Mouse (Mus musculus): ENCODE measurements around the gene Habp2. TPM values are rescaled to one million over a fixed set of nuclear protein-coding genes. Genes with fewer than 3 reads are reported as not detected.

Habp2 gene
- polyA plus RNA-seq (2011; ENCODE audit: insufficient read depth, insufficient read length, low read depth, missing spikeins) = not detected in 2 replicates

GRCm38 (mm10) chr19:56286866-56287265 lies at the start of gene Habp2:
Gene Habp2, plus strand, starts transcription at chr19:56287137.
- H3K9ac ChIP-seq (ENCODE audit: low read depth, poor library complexity, severe bottlenecking) = no peak within 1 kb of the TSS
- no peaks in the 10 kb centered on the region for H3K36me3 ChIP-seq (ENCODE audit: control insufficient read depth, insufficient read depth, low read length, poor library complexity, severe bottlenecking)
- H3K4me1 ChIP-seq (ENCODE audit: control insufficient read depth, insufficient read depth, low read length) = no peaks in the 10 kb centered on the region
- no peaks in the 10 kb centered on the region for H3K9me3 ChIP-seq (replicated peaks; ENCODE audit: control insufficient read depth, insufficient read depth, low read length, poor library complexity, severe bottlenecking)
- TF ChIP-seq CTCF (IDR thresholded peaks at IDR 0.05; ENCODE audit: low read depth, low read length) (no peak), EP300 (IDR thresholded peaks at IDR 0.05; ENCODE audit: insufficient read depth, low read depth, low read length) (no peak), POLR2A (IDR thresholded peaks at IDR 0.05; ENCODE audit: insufficient read depth, low read length) (no peak)
- no peaks in the 10 kb centered on the region for H3K27me3 ChIP-seq (ENCODE audit: control insufficient read depth, insufficient read depth, low read length, poor library complexity, severe bottlenecking)
- no peak within 1 kb of the TSS for H3K4me3 ChIP-seq (ENCODE audit: low read depth, low read length)
- H3K27ac ChIP-seq (ENCODE audit: insufficient read depth, low read length) = no peak within 1 kb of the TSS

GRCm38 (mm10) chr19:56238501-56238900 lies 48.4 kb upstream of the Habp2 start:
- no peaks in the 10 kb centered on the region for H3K27me3 ChIP-seq (ENCODE audit: control insufficient read depth, insufficient read depth, low read length, poor library complexity, severe bottlenecking)
- 0 out of 2 replicates have a peak, but pooled peaks cover under 1% of the 10 kb centered on the region for H3K9me3 ChIP-seq (replicated peaks; ENCODE audit: control insufficient read depth, insufficient read depth, low read length, poor library complexity, severe bottlenecking)
- no peak overlapping the region for H3K27ac ChIP-seq (ENCODE audit: insufficient read depth, low read length)
- H3K4me1 ChIP-seq (ENCODE audit: control insufficient read depth, insufficient read depth, low read length) = no peaks in the 10 kb centered on the region
- H3K36me3 ChIP-seq (ENCODE audit: control insufficient read depth, insufficient read depth, low read length, poor library complexity, severe bottlenecking) = no peaks in the 10 kb centered on the region
- H3K4me3 ChIP-seq (ENCODE audit: low read depth, low read length) = no peak overlapping the region
- no peak for TF ChIP-seq POLR2A (IDR thresholded peaks at IDR 0.05; ENCODE audit: insufficient read depth, low read length)
- no peak for TF ChIP-seq EP300 (IDR thresholded peaks at IDR 0.05; ENCODE audit: insufficient read depth, low read depth, low read length)
- TF ChIP-seq CTCF (IDR thresholded peaks at IDR 0.05; ENCODE audit: low read depth, low read length) = no peak
- H3K9ac ChIP-seq (ENCODE audit: low read depth, poor library complexity, severe bottlenecking) = no peak overlapping the region

GRCm38 (mm10) chr19:56245201-56245600 lies 41.7 kb upstream of the Habp2 start:
- Histone ChIP-seq H3K4me1 (ENCODE audit: control insufficient read depth, insufficient read depth, low read length) (no peaks in the 10 kb centered on the region), H3K9ac (ENCODE audit: low read depth, poor library complexity, severe bottlenecking) (no peak overlapping the region), H3K36me3 (ENCODE audit: control insufficient read depth, insufficient read depth, low read length, poor library complexity, severe bottlenecking) (no peaks in the 10 kb centered on the region), H3K27me3 (ENCODE audit: control insufficient read depth, insufficient read depth, low read length, poor library complexity, severe bottlenecking) (no peaks in the 10 kb centered on the region), H3K4me3 (ENCODE audit: low read depth, low read length) (no peak overlapping the region), H3K27ac (ENCODE audit: insufficient read depth, low read length) (no peak overlapping the region), H3K9me3 (replicated peaks; ENCODE audit: control insufficient read depth, insufficient read depth, low read length, poor library complexity, severe bottlenecking) (no peaks in the 10 kb centered on the region)
- no peak for TF ChIP-seq EP300 (IDR thresholded peaks at IDR 0.05; ENCODE audit: insufficient read depth, low read depth, low read length)
- TF ChIP-seq CTCF (IDR thresholded peaks at IDR 0.05; ENCODE audit: low read depth, low read length) = no peak
- no peak for TF ChIP-seq POLR2A (IDR thresholded peaks at IDR 0.05; ENCODE audit: insufficient read depth, low read length)

GRCm38 (mm10) chr19:56252815-56253214 lies 34.1 kb upstream of the Habp2 start:
- no peaks in the 10 kb centered on the region for H3K36me3 ChIP-seq (ENCODE audit: control insufficient read depth, insufficient read depth, low read length, poor library complexity, severe bottlenecking)
- no peaks in the 10 kb centered on the region for H3K27me3 ChIP-seq (ENCODE audit: control insufficient read depth, insufficient read depth, low read length, poor library complexity, severe bottlenecking)
- H3K9me3 ChIP-seq (replicated peaks; ENCODE audit: control insufficient read depth, insufficient read depth, low read length, poor library complexity, severe bottlenecking) = 0 out of 2 replicates have a peak, but pooled peaks cover 2% of the 10 kb centered on the region
- no peaks in the 10 kb centered on the region for H3K4me1 ChIP-seq (ENCODE audit: control insufficient read depth, insufficient read depth, low read length)
- H3K9ac ChIP-seq (ENCODE audit: low read depth, poor library complexity, severe bottlenecking) = no peak overlapping the region
- TF ChIP-seq POLR2A (IDR thresholded peaks at IDR 0.05; ENCODE audit: insufficient read depth, low read length) (no peak), EP300 (IDR thresholded peaks at IDR 0.05; ENCODE audit: insufficient read depth, low read depth, low read length) (no peak), CTCF (IDR thresholded peaks at IDR 0.05; ENCODE audit: low read depth, low read length) (no peak)
- no peak overlapping the region for H3K27ac ChIP-seq (ENCODE audit: insufficient read depth, low read length)
- no peak overlapping the region for H3K4me3 ChIP-seq (ENCODE audit: low read depth, low read length)

GRCm38 (mm10) chr19:56253271-56253670 lies 33.7 kb upstream of the Habp2 start:
- no peaks in the 10 kb centered on the region for H3K27me3 ChIP-seq (ENCODE audit: control insufficient read depth, insufficient read depth, low read length, poor library complexity, severe bottlenecking)
- TF ChIP-seq CTCF (IDR thresholded peaks at IDR 0.05; ENCODE audit: low read depth, low read length) (no peak), POLR2A (IDR thresholded peaks at IDR 0.05; ENCODE audit: insufficient read depth, low read length) (no peak), EP300 (IDR thresholded peaks at IDR 0.05; ENCODE audit: insufficient read depth, low read depth, low read length) (no peak)
- no peak overlapping the region for H3K27ac ChIP-seq (ENCODE audit: insufficient read depth, low read length)
- no peak overlapping the region for H3K4me3 ChIP-seq (ENCODE audit: low read depth, low read length)
- H3K4me1 ChIP-seq (ENCODE audit: control insufficient read depth, insufficient read depth, low read length) = no peaks in the 10 kb centered on the region
- no peak overlapping the region for H3K9ac ChIP-seq (ENCODE audit: low read depth, poor library complexity, severe bottlenecking)
- no peaks in the 10 kb centered on the region for H3K36me3 ChIP-seq (ENCODE audit: control insufficient read depth, insufficient read depth, low read length, poor library complexity, severe bottlenecking)
- 0 out of 2 replicates have a peak, but pooled peaks cover 2% of the 10 kb centered on the region for H3K9me3 ChIP-seq (replicated peaks; ENCODE audit: control insufficient read depth, insufficient read depth, low read length, poor library complexity, severe bottlenecking)

- Histone ChIP-seq H3K4me3 (ENCODE audit: low read depth, low read length) (no peak overlapping the region), H3K9me3 (replicated peaks; ENCODE audit: control insufficient read depth, insufficient read depth, low read length, poor library complexity, severe bottlenecking) (0 out of 2 replicates have a peak, but pooled peaks cover 2% of the 10 kb centered on the region), H3K9ac (ENCODE audit: low read depth, poor library complexity, severe bottlenecking) (no peak overlapping the region), H3K27ac (ENCODE audit: insufficient read depth, low read length) (no peak overlapping the region), H3K36me3 (ENCODE audit: control insufficient read depth, insufficient read depth, low read length, poor library complexity, severe bottlenecking) (no peaks in the 10 kb centered on the region), H3K27me3 (ENCODE audit: control insufficient read depth, insufficient read depth, low read length, poor library complexity, severe bottlenecking) (no peaks in the 10 kb centered on the region), H3K4me1 (ENCODE audit: control insufficient read depth, insufficient read depth, low read length) (no peaks in the 10 kb centered on the region)
- peak; percentile 83 for TF ChIP-seq CTCF (IDR thresholded peaks at IDR 0.05; ENCODE audit: low read depth, low read length)
- TF ChIP-seq EP300 (IDR thresholded peaks at IDR 0.05; ENCODE audit: insufficient read depth, low read depth, low read length) = no peak
These were observed 32.2 kb upstream of the Habp2 start for GRCm38 (mm10) chr19:56254751-56255150.
